Mouse (Mus musculus) embryonic facial prominence, embryonic 13.5 days (tissue): ENCODE measurements around the gene Ccdc89. TPM values are rescaled to one million over a fixed set of nuclear protein-coding genes. Genes with fewer than 3 reads are reported as not detected.

Source experiments
- ATAC-seq: fragments of 200-750 bp; cut with Nextera tagmentation; 2 replicates; pipeline ENCODE4 v1.8.0; 2017; ENCODE audit warnings: low read depth; ENCODE audit not compliant: insufficient number of reproducible peaks, insufficient read depth, low FRiP score, low TSS enrichment
- H3K27ac ChIP-seq: fragments of 300-500 bp; sonication (generic); 2 replicates; pipeline ENCODE4 v1.5.1; 2015; ENCODE audit warnings: moderate library complexity, mild to moderate bottlenecking, inconsistent platforms
- H3K27me3 ChIP-seq: fragments of 300-500 bp; sonication (generic); 2 replicates; pipeline ENCODE4 v1.6.1; 2015; ENCODE audit warnings: mild to moderate bottlenecking, inconsistent platforms
- H3K36me3 ChIP-seq: fragments of 300-500 bp; sonication (generic); 2 replicates; pipeline ENCODE4 v1.6.1; 2015; ENCODE audit warnings: mild to moderate bottlenecking, inconsistent platforms
- H3K4me1 ChIP-seq: fragments of 300-500 bp; sonication (generic); 2 replicates; pipeline ENCODE4 v1.6.1; 2015; ENCODE audit warnings: inconsistent platforms
- H3K4me2 ChIP-seq: fragments of 300-500 bp; sonication (generic); 2 replicates; pipeline ENCODE4 v1.6.1; 2015; ENCODE audit warnings: moderate library complexity, mild to moderate bottlenecking, inconsistent platforms
- H3K4me3 ChIP-seq: fragments of 300-500 bp; sonication (generic); 2 replicates; pipeline ENCODE4 v1.5.1; 2015; ENCODE audit warnings: mild to moderate bottlenecking, inconsistent platforms
- H3K9ac ChIP-seq: fragments of 300-500 bp; sonication (generic); 2 replicates; pipeline ENCODE4 v1.6.1; 2015; ENCODE audit warnings: mild to moderate bottlenecking, inconsistent platforms
- H3K9me3 ChIP-seq: fragments of 300-500 bp; sonication (generic); 2 replicates; pipeline ENCODE4 v1.6.1; 2016; ENCODE audit warnings: inconsistent platforms
- WGBS: fragments of 180-500 bp; shearing (Covaris S2); methylation state at CpG from one replicate; pipeline ENCODE4 v1.1.7; 2015; ENCODE audit warnings: mixed read lengths; 5-methylcytosine and 5-hydroxymethylcytosine counted together
- polyA plus RNA-seq: library from polyadenylated mRNA; unstranded; fragments of >200 nt; fragmentation: Nextera tagmentation; extraction: Ambion mirVana; gene quantifications from 2 replicates; pipeline ENCODE4 v1.2.1, GENCODE M21; 2015

Gene Ccdc89
- 1.9 and 2.5 TPM in 2 replicates for polyA plus RNA-seq

GRCm38 (mm10) chr7:90426020-90427001 is at the start of gene Ccdc89:
Ccdc89 (plus strand) TSS chr7:90426577.
- WGBS = 20% methylated on average over 29 of the region's 29 CpGs
- H3K36me3 ChIP-seq = no peaks in the 10 kb centered on the region
- peak within 1 kb of the TSS; percentile 68 for H3K9ac ChIP-seq
- peak within 1 kb of the TSS; percentile 74 for H3K4me2 ChIP-seq
- no peak within 1 kb of the TSS for H3K27ac ChIP-seq
- H3K27me3 ChIP-seq = no peaks in the 10 kb centered on the region
- peak within 1 kb of the TSS; percentile 41 for H3K4me3 ChIP-seq
- peaks cover 6% of the 10 kb centered on the region; the same call in 1 of the 2 replicates for H3K4me1 ChIP-seq
- H3K9me3 ChIP-seq = no peaks in the 10 kb centered on the region
- ATAC-seq = peak; percentile 100

- no peaks in the 10 kb centered on the region for H3K9me3 ChIP-seq
- no peak overlapping the region for H3K4me3 ChIP-seq
- H3K27me3 ChIP-seq = peaks cover 8% of the 10 kb centered on the region; the same call in 1 of the 2 replicates
- no peak overlapping the region for H3K9ac ChIP-seq
- no peak overlapping the region for H3K27ac ChIP-seq
- no peaks in the 10 kb centered on the region for H3K36me3 ChIP-seq
- WGBS = 58% methylated on average over 2 of the region's 2 CpGs
- peaks cover 9% of the 10 kb centered on the region for H3K4me1 ChIP-seq
- H3K4me2 ChIP-seq = no peak overlapping the region
- ATAC-seq = no peak
Measured at GRCm38 (mm10) chr7:90384411-90384810, 42.0 kb upstream of the Ccdc89 start.

DNA sequence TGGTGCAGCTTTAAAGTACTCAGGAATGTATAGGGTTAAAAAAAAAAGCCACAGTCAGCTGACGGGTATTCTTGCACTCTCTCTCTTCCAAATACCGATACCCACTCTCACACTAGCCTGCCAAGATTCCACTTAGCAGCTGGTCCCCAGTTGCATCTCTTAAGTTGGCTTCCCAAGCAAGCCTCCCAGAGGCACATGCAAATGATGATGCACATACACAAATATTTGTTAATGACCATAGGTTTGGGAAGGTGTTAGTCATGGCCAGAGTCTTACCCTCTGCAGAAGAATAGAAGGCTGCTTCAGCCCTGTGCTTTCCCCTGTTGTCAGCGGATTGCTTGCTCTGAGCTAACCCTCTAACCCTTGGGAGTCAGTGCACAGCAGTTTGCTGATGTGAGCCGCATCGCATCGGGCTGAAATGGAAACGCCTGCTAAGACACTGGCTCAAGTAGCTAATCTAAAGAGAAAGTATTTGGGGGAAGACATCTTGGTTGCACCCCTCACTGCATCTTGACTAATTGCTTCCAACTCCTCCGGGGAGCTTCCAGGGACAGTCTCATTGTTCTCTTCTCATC is 39.4 kb upstream of the Ccdc89 start:
- H3K9ac ChIP-seq = no peak overlapping the region
- peaks cover 8% of the 10 kb centered on the region; the same call in 1 of the 2 replicates for H3K27me3 ChIP-seq
- no peak for ATAC-seq
- WGBS = 3% methylated on average over 8 of the region's 8 CpGs
- peak overlapping the region; percentile 14; the same call in 1 of the 2 replicates for H3K4me3 ChIP-seq
- H3K4me2 ChIP-seq = peak overlapping the region; percentile 46
- no peaks in the 10 kb centered on the region for H3K9me3 ChIP-seq
- no peak overlapping the region for H3K27ac ChIP-seq
- H3K4me1 ChIP-seq = peaks cover 9% of the 10 kb centered on the region
- H3K36me3 ChIP-seq = no peaks in the 10 kb centered on the region

DNA sequence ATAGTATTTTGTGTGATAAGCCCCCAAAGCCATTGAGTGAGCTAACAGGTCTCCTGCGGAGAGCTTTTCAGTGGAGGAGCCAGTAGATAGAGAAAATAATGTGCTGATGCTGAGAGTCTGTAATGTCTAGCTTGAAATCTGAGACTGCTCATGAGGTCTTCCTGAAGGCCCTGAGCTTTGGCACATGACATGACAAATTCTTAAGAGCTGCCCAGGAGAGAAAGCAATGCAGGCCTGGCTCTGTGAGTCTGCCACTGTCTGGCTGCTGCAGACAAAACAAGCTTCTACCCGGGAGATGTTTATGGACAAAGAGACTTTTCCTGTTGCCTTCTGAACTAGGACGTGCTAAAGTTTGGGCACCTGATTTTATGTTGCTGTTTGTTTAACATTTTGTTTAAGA is 36.6 kb upstream of the Ccdc89 start:
- Histone ChIP-seq H3K4me2 (no peak overlapping the region), H3K4me1 (peaks cover 9% of the 10 kb centered on the region), H3K27me3 (peaks cover 8% of the 10 kb centered on the region; the same call in 1 of the 2 replicates), H3K27ac (no peak overlapping the region), H3K36me3 (no peaks in the 10 kb centered on the region), H3K4me3 (no peak overlapping the region), H3K9ac (no peak overlapping the region), H3K9me3 (no peaks in the 10 kb centered on the region)
- ATAC-seq = no peak
- WGBS = 36% methylated on average over 3 of the region's 3 CpGs

- H3K36me3 ChIP-seq = no peaks in the 10 kb centered on the region
- 50% methylated on average over 4 of the region's 4 CpGs for WGBS
- no peak overlapping the region for H3K4me3 ChIP-seq
- H3K4me1 ChIP-seq = 0 out of 2 replicates have a peak, but pooled peaks cover 5% of the 10 kb centered on the region
- no peaks in the 10 kb centered on the region for H3K27me3 ChIP-seq
- no peak overlapping the region for H3K27ac ChIP-seq
- ATAC-seq = no peak
- H3K4me2 ChIP-seq = no peak overlapping the region
- H3K9me3 ChIP-seq = no peaks in the 10 kb centered on the region
- no peak overlapping the region for H3K9ac ChIP-seq
Measured at GRCm38 (mm10) chr7:90395073-90395472, 31.3 kb upstream of the Ccdc89 start.

- ATAC-seq = no peak
- 0 out of 2 replicates have a peak, but pooled peaks cover 5% of the 10 kb centered on the region for H3K4me1 ChIP-seq
Measured at GRCm38 (mm10) chr7:90395928-90396327, 30.4 kb upstream of the Ccdc89 start.

GRCm38 (mm10) chr7:90409934-90410333 is 16.4 kb upstream of the Ccdc89 start:
- H3K27me3 ChIP-seq = no peaks in the 10 kb centered on the region
- H3K27ac ChIP-seq = no peak overlapping the region
- H3K4me3 ChIP-seq = no peak overlapping the region
- 55% methylated on average over 3 of the region's 3 CpGs for WGBS
- H3K9me3 ChIP-seq = no peaks in the 10 kb centered on the region
- H3K4me2 ChIP-seq = no peak overlapping the region
- H3K9ac ChIP-seq = no peak overlapping the region
- no peaks in the 10 kb centered on the region for H3K4me1 ChIP-seq
- ATAC-seq = no peak
- no peaks in the 10 kb centered on the region for H3K36me3 ChIP-seq

More at GRCm38 (mm10) chr7:90395928-90396327, 30.4 kb upstream of the Ccdc89 start:
- Histone ChIP-seq H3K9me3 (no peaks in the 10 kb centered on the region), H3K27ac (no peak overlapping the region), H3K4me3 (no peak overlapping the region), H3K9ac (no peak overlapping the region), H3K36me3 (no peaks in the 10 kb centered on the region), H3K4me2 (no peak overlapping the region), H3K27me3 (no peaks in the 10 kb centered on the region)
- 67% methylated on average over 5 of the region's 5 CpGs for WGBS

- H3K4me1 ChIP-seq = peaks cover 6% of the 10 kb centered on the region; the same call in 1 of the 2 replicates
- no peaks in the 10 kb centered on the region for H3K9me3 ChIP-seq
- H3K36me3 ChIP-seq = no peaks in the 10 kb centered on the region
- H3K27ac ChIP-seq = no peak overlapping the region
- peak overlapping the region; percentile 68 for H3K9ac ChIP-seq
- H3K4me3 ChIP-seq = peak overlapping the region; percentile 41
- no peaks in the 10 kb centered on the region for H3K27me3 ChIP-seq
- no peak for ATAC-seq
- peak overlapping the region; percentile 74 for H3K4me2 ChIP-seq
- 69% methylated on average over 9 of the region's 9 CpGs for WGBS
Measured at GRCm38 (mm10) chr7:90427006-90427405, 629 bp downstream of the Ccdc89 start.

- Histone ChIP-seq H3K27ac (no peak overlapping the region), H3K9ac (no peak overlapping the region), H3K9me3 (no peaks in the 10 kb centered on the region), H3K36me3 (no peaks in the 10 kb centered on the region), H3K4me1 (no peaks in the 10 kb centered on the region), H3K4me2 (no peak overlapping the region), H3K4me3 (no peak overlapping the region), H3K27me3 (no peaks in the 10 kb centered on the region)
- ATAC-seq = no peak
Measured at GRCm38 (mm10) chr7:90432221-90432620, 5.8 kb downstream of the Ccdc89 start.

GRCm38 (mm10) chr7:90440044-90440443 is 13.7 kb downstream of the Ccdc89 start:
- Histone ChIP-seq H3K27ac (no peak overlapping the region), H3K27me3 (no peaks in the 10 kb centered on the region), H3K4me2 (no peak overlapping the region), H3K4me3 (no peak overlapping the region), H3K4me1 (0 out of 2 replicates have a peak, but pooled peaks cover 3% of the 10 kb centered on the region), H3K9me3 (no peaks in the 10 kb centered on the region), H3K9ac (no peak overlapping the region), H3K36me3 (no peaks in the 10 kb centered on the region)
- WGBS = 87% methylated on average over 4 of the region's 4 CpGs
- ATAC-seq = no peak

- H3K27me3 ChIP-seq = no peaks in the 10 kb centered on the region
- no peaks in the 10 kb centered on the region for H3K36me3 ChIP-seq
- WGBS = 11% methylated on average over 4 of the region's 4 CpGs
- no peak for ATAC-seq
- peak overlapping the region; percentile 99 for H3K4me3 ChIP-seq
- peaks cover 5% of the 10 kb centered on the region; the same call in 1 of the 2 replicates for H3K4me1 ChIP-seq
- no peaks in the 10 kb centered on the region for H3K9me3 ChIP-seq
- peak overlapping the region; percentile 96 for H3K4me2 ChIP-seq
- H3K9ac ChIP-seq = peak overlapping the region; percentile 100
- H3K27ac ChIP-seq = peak overlapping the region; percentile 48; the same call in 1 of the 2 replicates
Measured at GRCm38 (mm10) chr7:90442070-90442469, 15.7 kb downstream of the Ccdc89 start.
